Mouse (Mus musculus) megakaryocyte, adult 5-6 weeks (primary cell): Measurements from ENCODE around the gene Ttll7. TPM values are rescaled to one million over a fixed set of nuclear protein-coding genes. Genes with fewer than 3 reads are reported as not detected.

Source experiments
- ATAC-seq: 2 replicates; pipeline ENCODE4 v1.8.0; 2016; ENCODE audit warnings: mild to moderate bottlenecking, inconsistent platforms; ENCODE audit not compliant: poor library complexity, severe bottlenecking
- total RNA-seq, 2 experiments: library from RNA; stranded (forward) in 1 of 2; stranded (reverse) in 1 of 2; fragments of 153-499, 151-499 nt in 1 of 2; fragments of 221-1000, 200-1000 nt in 1 of 2; gene quantifications; 2 replicates each; pipeline versions ENCODE4 v1.2.3 to v1.2.4; 2015 to 2017

The Ttll7 gene
- total RNA-seq, 2 experiments from 2014 or later, result 0.15 TPM; not detected in 1

DNA sequence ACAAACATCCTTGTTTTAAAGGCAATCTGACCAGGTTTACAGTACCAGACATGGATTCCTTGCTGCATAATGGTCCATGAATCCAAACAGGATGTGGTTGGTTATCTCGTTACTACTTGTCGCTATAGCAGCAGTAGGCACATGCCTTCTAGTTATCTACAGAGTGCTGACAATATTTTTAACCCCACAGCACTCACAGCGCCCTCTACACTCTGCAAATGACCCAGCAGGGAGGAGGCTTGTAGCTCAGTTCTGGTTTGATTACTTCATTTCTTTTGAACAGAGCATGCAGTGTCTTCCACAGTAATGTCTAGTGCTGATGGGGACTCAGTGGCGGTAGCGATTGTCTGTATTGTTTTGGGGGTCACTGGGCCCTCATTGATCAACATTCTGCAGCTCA lies 56.8 kb downstream of the Ttll7 start:
- ATAC-seq, result no peak

DNA sequence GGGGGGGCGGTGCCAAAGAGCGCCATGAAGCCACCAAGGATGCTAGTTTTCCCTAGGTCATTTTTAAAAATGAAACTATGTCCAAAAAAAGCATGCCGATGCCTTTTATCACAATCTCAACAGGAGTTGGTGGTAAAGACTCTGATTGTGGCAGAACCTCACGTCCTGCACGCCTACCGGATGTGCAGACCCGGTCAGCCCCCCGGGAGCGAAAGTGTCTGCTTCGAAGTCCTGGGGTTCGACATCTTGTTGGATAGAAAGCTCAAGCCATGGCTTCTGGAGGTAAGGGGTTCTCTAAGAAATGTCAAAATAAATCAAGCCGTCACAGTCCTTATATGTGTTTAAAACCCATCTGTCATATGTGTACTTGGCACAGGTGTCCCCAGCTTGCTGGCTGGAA lies 60.9 kb downstream of the Ttll7 start:
- ATAC-seq, result no peak

- peak; percentile 98 for ATAC-seq
Measured at GRCm38 (mm10) chr3:146914798-146915197, 62.6 kb downstream of the Ttll7 start.

DNA sequence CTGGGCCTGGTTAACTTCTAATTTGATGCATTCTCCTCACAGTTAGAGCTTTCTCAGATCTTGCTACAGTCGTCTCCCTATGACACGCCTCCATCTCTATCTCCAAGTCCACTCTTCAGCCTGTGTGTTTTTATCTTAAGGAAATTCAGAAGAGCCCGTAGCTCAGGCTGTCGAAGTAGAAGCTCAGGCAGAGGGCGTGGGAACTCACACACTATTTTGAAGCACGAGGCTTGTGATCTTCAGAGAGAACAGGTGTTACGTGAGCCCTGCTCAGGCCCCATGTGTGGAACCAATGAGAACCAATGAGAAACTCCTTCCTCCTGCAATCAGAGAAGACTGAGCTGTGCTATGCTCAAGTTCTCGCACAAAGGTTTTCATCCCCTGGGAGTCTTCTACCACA lies 65.7 kb downstream of the Ttll7 start:
- no peak for ATAC-seq

DNA sequence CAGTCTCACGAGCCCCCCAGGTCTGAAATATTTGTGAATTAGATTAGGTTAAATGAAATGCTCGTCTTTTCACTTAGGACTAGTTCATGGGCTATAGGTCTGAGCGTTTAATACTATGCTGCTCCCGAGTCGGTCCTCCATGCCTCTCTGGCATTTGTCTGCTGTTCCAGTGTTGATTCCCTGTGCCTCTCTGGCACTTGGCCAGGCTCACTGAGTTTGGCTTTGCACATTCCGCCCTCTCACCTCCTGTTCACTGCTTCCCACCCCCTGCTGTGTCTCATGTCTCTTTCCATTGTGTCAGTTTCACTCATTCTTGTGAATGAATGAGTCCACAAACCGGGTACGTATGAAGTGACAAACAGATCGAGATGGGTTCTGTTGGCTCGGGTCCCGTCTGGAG lies 66.2 kb downstream of the Ttll7 start:
- no peak for ATAC-seq

DNA sequence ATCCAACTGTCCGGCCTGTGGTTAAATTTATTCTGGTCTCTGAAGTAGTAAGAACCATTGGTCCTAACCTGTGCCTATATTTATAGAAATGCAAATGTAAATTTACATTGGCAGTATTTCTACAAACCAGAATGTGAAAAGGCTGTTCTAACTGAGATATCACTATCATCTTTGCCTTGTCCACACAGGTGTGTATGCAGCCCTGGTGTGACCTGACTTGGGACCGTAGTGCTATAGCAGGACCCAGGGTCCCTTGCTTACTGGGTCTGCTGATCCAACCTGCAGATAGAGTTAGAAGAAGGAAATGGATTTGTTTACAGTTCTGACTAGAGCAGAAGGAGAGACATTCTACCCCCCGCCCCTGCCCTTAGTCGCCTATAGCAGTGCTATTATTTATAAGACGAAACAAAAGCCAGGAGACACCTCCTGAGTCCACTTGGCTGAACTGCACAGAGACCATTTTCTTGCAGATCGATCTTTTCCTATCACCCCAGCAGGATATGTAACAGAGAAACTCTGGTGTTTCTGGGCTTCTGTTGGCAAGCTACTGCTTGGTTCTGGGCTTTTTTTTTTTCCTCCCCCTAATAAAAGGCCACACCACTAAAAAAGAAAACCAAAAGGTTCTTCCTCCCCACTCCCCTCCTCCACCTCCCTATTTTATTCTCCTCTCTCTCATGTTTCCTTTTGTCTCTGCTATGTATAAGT lies 75.3 kb downstream of the Ttll7 start:
- no peak for ATAC-seq

DNA sequence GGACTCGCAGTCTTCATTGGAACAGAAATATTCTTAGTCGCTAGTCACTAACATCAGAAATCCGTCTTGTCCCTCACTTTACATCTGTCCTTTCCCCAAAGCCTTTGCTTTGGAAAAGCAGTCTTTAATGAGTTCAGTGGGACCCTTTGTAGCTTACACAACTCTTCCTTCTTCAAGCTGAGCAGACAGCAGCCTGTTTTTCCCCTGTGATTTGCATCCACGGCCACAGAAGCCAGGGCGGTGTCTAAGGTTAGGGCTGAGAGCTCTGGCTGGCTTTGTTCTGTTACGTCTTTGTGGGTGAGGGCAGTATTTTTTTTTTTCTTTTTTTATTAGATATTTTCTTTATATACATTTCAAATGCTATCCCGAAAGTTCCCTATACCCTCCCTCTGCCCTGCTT lies 76.0 kb downstream of the Ttll7 start:
- no peak for ATAC-seq

DNA sequence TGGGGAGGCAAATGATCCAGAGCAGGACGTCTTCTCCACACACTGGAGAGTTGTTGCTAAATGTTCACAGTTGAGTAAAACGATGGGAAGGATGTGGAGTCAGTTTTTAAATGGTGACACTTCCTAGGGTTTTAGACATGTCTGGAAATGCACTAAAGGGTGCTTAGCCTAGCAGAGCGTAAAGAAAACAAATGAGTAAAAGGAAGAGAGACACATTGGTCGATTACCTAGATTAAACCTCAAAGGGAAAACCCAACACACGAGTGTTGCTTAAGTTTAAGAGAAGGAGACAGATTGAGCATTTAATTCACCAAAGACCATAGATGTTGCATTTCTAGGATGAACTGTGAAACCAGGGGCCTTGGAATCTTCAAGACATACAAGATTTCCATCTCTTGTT lies 76.8 kb downstream of the Ttll7 start:
- ATAC-seq, result no peak

DNA sequence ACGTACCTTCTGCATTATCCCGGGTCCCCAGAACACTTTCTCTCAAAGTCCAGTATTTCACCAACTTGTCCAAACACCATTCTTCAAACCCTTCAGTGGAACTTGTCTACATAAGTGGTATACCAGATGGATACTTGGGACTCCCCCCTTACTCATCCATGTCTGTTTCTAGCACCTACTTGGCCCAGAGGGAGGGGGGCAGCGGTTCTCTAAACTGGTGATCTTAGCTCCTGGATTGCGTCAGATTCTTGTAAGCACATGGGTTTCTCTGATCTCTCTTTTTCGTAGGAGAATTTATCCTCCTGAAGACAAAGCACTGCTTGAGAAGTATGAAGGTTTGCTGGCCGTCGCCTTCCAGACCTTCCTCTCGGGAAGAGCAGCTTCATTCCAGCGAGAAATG lies 79.0 kb downstream of the Ttll7 start:
- no peak for ATAC-seq

GRCm38 (mm10) chr3:146932506-146932905 lies 80.3 kb downstream of the Ttll7 start:
- ATAC-seq, result no peak

GRCm38 (mm10) chr3:146936888-146937287 lies 84.7 kb downstream of the Ttll7 start:
- no peak for ATAC-seq

DNA sequence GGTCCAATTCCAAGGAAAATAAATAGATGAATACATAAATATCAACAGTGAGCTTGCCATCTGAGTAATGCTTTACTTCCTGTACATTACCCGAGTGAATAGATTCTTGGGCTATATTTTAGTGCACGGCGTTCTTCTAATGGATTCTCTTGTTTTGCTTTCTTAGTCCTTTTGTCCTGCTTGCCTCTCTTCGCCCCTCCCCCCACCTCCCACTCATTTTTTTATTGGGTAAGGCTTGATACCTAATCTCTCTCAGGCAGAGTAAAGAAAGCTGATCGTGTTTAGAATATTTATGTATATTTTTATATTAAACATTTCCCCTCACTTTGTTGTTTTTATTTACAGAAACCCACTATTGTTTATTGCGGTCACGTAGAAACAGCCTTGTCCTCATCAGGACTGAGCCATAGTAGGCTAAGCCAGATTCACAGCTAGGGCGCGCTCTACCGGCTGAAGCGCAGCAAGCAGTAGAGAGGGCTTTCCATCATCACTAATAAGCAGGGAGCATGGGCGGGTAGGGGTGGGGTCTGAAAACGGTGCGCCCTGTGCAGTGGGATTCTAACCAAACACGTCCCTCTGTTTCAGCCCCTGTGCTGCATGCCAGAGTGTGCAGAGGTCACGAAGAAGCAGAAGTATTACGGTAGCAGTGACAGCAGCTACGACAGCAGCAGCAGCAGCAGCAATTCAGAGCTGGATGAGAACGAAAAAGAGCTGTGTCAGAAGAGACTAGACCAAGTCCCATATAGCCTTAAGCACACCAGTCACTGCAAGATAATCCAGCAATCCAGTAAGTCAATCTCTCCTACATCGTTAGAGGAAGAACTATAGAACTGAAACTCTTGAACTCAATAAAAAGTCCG lies 87.5 kb downstream of the Ttll7 start:
- ATAC-seq, result no peak

- ATAC-seq, result no peak
Measured at GRCm38 (mm10) chr3:146943101-146943500, 90.9 kb downstream of the Ttll7 start.

DNA sequence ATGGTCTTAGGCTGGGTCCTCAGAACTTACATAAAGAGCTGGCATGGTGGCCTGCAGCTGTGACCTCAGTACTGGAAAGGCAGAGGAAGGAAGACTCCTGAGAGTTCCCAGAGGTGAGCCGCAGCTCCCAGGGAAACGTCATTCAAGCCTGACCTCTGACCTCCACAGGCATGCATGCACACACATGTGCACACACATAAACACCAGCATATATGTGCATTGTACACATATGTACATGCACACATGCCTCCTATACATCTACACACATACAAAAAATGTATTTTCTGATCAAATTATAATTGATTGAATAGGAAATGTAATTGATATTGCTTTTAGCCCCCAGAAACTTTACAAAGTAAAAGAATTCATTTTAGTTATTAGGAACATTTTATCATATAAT lies 93.2 kb downstream of the Ttll7 start:
- ATAC-seq, result no peak

GRCm38 (mm10) chr3:146945887-146946286 lies 93.7 kb downstream of the Ttll7 start:
- peak; percentile 97 for ATAC-seq

- no peak for ATAC-seq
Measured at GRCm38 (mm10) chr3:146946641-146947040, 94.5 kb downstream of the Ttll7 start.

GRCm38 (mm10) chr3:146956792-146957191 lies 104.6 kb downstream of the Ttll7 start:
- ATAC-seq, result no peak

DNA sequence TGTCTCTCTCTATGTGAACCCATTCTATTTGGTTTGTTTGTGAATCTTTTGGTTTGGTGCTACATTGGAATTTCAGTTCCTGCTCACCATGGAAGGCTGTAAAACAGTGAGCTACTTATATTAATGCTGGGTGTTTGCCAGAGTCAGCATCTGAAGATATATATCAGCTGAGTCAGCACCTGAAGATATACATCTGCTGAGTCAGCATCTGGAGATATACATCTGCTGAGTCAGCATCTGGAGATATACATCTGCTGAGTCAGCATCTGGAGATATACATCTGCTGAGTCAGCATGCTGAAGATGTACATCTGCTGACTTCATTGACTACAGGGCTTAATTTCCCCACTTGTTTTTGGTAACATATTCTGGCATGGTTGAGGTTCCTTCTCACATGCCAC lies 110.7 kb downstream of the Ttll7 start:
- ATAC-seq, result no peak

DNA sequence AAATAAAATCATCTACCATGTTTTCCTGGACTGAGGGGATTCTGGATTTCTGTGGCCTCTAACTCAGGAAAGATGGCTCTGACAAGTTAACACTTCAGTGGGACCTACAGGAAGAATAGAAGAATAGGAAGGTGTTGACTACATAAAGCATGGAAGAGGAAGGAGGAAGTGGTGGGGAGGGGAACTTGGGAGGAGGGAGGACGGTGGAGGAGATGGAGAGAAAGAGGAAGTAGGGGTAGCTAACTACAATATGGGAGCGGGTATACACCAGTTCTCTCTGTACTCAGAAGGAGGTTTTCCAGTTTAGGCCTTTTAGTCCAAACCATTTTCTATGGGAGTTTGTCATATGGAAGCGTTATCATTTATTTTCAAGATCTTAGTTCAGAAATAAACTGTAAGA lies 112.2 kb downstream of the Ttll7 start:
- peak; percentile 85 for ATAC-seq

DNA sequence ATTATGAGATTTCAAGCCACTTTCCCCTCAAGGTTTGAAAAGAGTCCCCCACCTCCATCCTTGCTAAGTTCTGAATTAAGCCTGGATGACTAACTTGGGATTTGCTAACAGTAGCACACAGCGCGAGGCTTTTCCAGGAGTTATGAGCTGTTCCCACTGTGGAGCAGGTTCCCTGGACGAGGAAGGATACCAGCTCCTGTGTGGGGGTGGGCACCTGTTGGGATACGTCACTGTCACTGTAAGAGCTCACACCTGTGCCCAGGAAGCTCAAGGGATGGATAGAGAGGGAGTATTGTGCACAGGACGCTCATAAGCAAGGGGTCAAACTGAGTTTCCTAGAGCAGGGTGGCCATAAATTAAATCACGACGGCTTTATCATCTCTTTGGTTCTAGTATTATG lies 115.1 kb downstream of the Ttll7 start:
- no peak for ATAC-seq

DNA sequence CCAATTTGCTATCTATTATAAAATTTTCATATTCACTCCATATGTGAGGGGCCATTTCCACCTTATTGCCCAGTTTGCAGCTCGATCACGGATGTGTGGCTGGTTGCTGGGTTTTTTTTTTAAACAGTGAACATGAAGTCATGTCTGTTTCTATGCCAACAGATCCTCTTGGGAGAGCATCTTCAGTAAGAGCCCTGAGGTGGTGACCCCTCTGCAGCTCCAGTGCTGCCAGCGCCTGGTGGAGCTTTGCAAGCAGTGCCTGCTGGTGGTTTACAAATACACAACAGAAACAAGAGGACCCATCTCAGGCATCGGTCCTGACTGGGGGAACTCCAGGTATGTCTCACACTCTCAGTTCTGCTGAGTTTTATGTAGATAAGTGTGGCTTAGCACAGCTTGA lies 115.7 kb downstream of the Ttll7 start:
- ATAC-seq, result no peak

DNA sequence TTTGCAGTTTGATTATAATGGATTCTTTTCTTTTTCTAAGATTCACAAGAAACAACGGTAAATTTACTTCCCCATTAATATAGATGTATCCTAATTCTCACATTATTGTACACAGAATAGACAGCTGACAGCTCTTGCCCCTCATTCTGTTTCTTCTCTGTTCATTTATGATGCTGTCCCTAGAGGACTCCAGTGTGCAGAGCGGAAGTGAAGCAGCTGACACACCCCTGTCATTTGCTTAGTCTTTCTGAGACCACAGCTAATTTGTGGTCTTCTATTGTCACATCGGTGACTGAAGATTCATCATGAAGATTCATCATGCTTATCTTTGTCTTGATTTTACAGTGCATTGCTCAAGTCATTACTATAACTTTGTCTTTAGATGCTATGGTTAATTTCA lies 126.1 kb downstream of the Ttll7 start:
- no peak for ATAC-seq
